Mouse (Mus musculus) kidney, embryonic 15.5 days (tissue): Measurements from ENCODE around the gene Gpr158. TPM values are rescaled to one million over a fixed set of nuclear protein-coding genes. Genes with fewer than 3 reads are reported as not detected.

ENCODE experiments used
- ATAC-seq: fragments of 200-750 bp; cut with Nextera tagmentation; replicated peaks from 2 replicates; pipeline ENCODE4 v1.8.0; 2017; ENCODE audit warnings: moderate TSS enrichment; ENCODE audit not compliant: low FRiP score
- H3K27ac ChIP-seq: fragments of 300-500 bp; sonication (generic); 2 replicates; pipeline ENCODE4 v1.5.1; 2015; ENCODE audit warnings: mild to moderate bottlenecking, inconsistent platforms
- H3K27me3 ChIP-seq: fragments of 300-500 bp; sonication (generic); 2 replicates; pipeline ENCODE4 v1.6.1; 2015; ENCODE audit warnings: inconsistent platforms
- H3K36me3 ChIP-seq: fragments of 300-500 bp; sonication (generic); 2 replicates; pipeline ENCODE4 v1.6.1; 2015; ENCODE audit warnings: inconsistent platforms
- H3K4me1 ChIP-seq: fragments of 300-500 bp; sonication (generic); 2 replicates; pipeline ENCODE4 v1.6.1; 2015; ENCODE audit warnings: inconsistent platforms
- H3K4me2 ChIP-seq: fragments of 300-500 bp; sonication (generic); 2 replicates; pipeline ENCODE4 v1.6.1; 2015; ENCODE audit warnings: moderate library complexity, mild to moderate bottlenecking, inconsistent platforms
- H3K4me3 ChIP-seq: fragments of 300-500 bp; sonication (generic); replicated peaks from 2 replicates; pipeline ENCODE4 v1.5.1; 2015; ENCODE audit warnings: mild to moderate bottlenecking, inconsistent platforms
- H3K9ac ChIP-seq: fragments of 300-500 bp; sonication (generic); 2 replicates; pipeline ENCODE4 v1.6.1; 2015; ENCODE audit warnings: mild to moderate bottlenecking, inconsistent platforms
- H3K9me3 ChIP-seq: fragments of 300-500 bp; sonication (generic); replicated peaks from 2 replicates; pipeline ENCODE4 v1.6.1; 2016; ENCODE audit warnings: inconsistent platforms
- whole genome bisulfite sequencing: fragments of 180-500 bp; shearing (Covaris S2); methylation state at CpG from one replicate; pipeline ENCODE4 v1.1.7; 2015; ENCODE audit warnings: mixed read lengths; 5-methylcytosine and 5-hydroxymethylcytosine counted together
- polyA plus RNA-seq: library from polyadenylated mRNA; unstranded; fragments of >200 nt; fragmentation: Nextera tagmentation; extraction: Ambion mirVana; gene quantifications from 2 replicates; pipeline ENCODE4 v1.2.1, GENCODE M21; 2015

Gpr158 gene
- polyA plus RNA-seq, 1 experiment from 2014 or later = 0.04 TPM

DNA sequence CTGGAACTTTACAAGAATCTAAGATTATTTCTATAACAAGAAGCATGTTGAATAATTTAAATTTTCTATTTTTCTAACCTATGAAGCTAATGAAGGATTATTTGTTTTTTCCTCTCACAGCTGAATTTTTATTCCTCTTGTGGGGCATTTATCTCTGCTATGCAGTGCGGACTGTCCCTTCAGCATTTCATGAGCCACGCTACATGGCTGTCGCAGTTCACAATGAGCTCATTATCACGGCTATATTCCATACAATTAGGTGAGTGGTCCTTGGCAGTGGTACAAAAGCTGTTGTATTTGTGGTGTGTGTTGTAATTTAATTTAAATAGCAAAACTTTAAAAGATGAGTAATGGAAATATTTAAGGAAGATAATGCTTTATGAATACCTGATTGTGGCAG, 443.1 kb downstream of the Gpr158 start:
- no peaks in the 10 kb centered on the region for H3K9me3 ChIP-seq
- no peak overlapping the region for H3K4me2 ChIP-seq
- no peaks in the 10 kb centered on the region for H3K36me3 ChIP-seq
- no peak overlapping the region for H3K9ac ChIP-seq
- no peaks in the 10 kb centered on the region for H3K27me3 ChIP-seq
- WGBS = 84% methylated on average over 4 of the region's 4 CpGs
- no peak overlapping the region for H3K27ac ChIP-seq
- no peak overlapping the region for H3K4me3 ChIP-seq
- H3K4me1 ChIP-seq = no peaks in the 10 kb centered on the region
- no peak for ATAC-seq

DNA sequence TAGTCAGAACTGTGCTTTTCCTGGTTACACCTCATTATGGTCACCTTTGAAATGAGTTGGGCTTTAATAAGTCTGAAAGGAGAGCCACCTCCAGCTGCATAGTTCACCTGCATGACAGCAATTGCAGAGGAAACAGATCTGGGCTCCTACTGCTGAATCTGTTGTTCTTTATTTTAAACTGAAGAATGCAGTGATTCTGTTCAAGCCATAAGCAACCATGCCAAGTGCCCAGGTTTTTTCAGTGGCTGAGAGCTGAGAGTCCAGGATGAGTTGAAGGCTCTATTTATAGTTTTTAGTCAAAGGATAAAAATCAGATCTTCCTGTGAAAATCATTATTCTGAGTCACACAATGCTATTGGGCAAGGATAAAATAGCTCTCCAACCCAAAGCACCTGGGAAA, 496.7 kb downstream of the Gpr158 start:
- Histone ChIP-seq H3K27ac (no peak overlapping the region), H3K4me1 (no peaks in the 10 kb centered on the region)

More for the DNA sequence above, 496.7 kb downstream of the Gpr158 start:
- Histone ChIP-seq H3K27me3 (no peaks in the 10 kb centered on the region), H3K36me3 (no peaks in the 10 kb centered on the region), H3K9ac (no peak overlapping the region), H3K4me2 (no peak overlapping the region), H3K9me3 (no peaks in the 10 kb centered on the region), H3K4me3 (no peak overlapping the region)
- ATAC-seq = no peak

Other genes with a start within 250 kb of the Gpr158 start
- 0.71 TPM in 1 of 2 replicates, not detected in the other for gene Enkur, start 162.2 kb upstream of the Gpr158 start, polyA plus RNA-seq
- 7.3 and 8.2 TPM in 2 replicates for gene Thnsl1, start 161.8 kb upstream of the Gpr158 start, polyA plus RNA-seq